Mouse (Mus musculus) T-cell, adult 2 months (primary cell): ENCODE measurements at regions not wholly inside any gene's neighbourhood (a gene's known extent, or its start where the extent isn't known, plus 50 kb on each side); places are given as distances from the start of the nearest gene placed in this dataset.

ENCODE experiments used
- DNase-seq: peaks from one replicate; pipeline ENCODE4 v3.0.0; 2022; ENCODE audit warnings: low spot score

DNA sequence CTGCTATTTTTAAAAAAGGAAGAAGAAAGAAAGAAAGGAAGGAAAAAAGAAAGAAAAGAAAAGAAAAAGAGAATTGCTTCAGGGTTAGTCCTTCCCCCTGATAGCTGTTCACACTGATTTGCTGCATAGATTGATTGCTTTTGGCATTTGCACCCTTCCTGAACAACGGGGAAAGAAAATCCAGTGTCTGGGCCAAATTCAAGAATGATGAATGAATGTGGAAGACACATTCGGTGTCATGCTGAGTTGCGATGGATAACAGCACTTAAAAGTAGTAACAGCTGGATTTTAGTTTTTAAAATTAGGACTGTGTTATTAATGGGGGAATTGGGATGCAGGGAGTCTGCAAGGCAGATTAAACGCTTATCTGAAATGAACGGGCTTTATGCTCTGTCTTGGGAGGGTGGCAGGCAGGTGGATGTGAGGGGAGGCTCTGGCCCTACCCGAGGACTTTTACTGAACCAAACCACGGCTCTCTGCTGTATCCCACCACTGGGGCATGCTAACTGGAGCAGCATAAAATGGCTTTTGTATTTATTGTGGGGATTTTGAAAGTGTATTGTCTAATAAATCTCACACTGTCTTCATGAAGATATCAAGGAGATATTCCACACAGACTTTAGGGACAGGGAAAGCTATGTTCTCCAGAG is 114.4 kb downstream of the Lca5 start:
- no peak for DNase-seq

DNA sequence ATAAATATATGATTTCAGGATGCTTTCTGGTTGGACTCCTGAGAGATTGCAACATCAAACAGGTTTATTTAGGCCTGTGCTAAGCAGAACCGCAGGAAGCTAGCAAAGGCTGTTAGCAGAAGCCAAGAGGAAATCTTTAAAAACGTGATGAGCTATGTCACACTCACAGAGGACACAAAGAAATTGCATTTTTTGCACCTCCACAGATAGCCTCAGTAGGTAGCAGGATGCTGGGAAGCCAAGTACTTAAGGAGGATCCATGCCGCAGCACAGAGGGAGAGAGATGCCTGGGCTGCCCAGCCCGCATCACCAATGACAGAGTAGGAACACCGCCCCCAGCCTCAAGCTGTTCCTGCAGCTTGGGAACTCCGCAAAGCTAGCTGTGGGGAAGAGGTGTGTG is 115.0 kb downstream of the Lca5 start:
- no peak for DNase-seq

DNA sequence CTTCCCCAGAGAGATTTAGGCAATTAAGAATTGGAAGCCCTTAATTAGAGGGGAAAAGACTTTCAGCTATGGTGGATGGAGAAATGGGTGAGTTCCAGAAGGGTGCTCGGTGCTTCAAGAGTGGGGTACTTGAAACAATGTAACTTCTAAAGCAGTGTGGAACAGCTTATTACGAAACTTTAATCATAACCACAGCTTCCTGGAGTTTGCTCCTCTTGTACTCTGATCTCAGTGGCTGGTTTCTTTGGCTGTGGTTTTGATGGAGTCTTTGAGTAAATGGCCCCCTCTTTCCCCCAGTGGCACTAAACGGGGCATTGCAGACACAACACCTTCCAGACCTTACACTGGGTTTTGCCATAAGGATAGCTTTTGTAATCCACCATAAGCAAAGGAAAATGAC is 116.6 kb downstream of the Lca5 start:
- peak; percentile 4 for DNase-seq

DNA sequence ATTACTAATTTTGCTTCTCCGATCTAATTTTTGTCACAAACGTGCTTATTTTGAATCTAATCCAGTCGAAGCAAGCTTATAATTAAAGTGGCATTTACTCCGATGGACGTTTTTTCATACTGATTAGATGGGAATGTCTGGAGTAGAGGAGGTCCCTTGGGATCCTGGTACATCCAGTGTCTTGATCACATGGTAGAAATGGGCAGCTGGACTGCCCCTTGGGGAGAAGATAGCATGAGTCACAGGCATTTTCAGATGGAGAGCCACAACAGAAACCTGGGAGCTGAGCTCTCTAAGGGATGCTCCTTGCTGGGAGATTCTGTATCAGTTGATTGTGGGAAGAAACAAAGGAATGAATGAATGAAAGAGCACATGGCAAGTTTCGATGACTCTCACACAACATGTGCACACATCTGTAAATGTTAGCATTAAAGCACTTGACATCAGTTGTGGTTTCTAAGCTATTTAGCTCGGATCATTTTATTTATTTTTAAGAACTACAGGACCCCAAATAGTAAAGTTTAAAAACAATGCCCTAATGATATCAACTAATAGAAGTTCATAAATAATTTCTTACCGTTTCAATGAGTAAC is 117.8 kb downstream of the Lca5 start:
- no peak for DNase-seq

- DNase-seq = no peak
Measured at GRCm38 (mm10) chr9:83321793-83322192, 119.1 kb downstream of the Lca5 start.

GRCm38 (mm10) chr9:83320834-83321233 is 120.1 kb downstream of the Lca5 start:
- DNase-seq = no peak

DNA sequence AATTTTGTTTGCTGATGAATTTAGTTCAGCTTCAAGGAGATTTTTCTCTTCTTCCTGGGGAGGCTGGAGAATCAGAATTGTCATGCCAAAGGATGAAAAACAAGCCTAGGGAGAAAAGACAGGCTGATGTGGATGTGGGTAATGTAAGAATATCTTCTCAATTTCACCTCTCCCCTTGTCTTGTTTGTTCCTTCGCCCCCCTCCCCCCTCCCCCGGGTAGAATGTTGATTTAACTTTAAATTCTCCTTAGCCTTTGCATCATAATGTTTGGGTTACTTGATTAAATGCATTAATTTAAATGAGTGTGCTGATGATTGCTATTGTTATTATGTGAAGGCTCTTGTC is 124.1 kb downstream of the Lca5 start:
- DNase-seq = no peak

GRCm38 (mm10) chr9:83315941-83316817 is 124.7 kb downstream of the Lca5 start:
- no peak for DNase-seq

DNA sequence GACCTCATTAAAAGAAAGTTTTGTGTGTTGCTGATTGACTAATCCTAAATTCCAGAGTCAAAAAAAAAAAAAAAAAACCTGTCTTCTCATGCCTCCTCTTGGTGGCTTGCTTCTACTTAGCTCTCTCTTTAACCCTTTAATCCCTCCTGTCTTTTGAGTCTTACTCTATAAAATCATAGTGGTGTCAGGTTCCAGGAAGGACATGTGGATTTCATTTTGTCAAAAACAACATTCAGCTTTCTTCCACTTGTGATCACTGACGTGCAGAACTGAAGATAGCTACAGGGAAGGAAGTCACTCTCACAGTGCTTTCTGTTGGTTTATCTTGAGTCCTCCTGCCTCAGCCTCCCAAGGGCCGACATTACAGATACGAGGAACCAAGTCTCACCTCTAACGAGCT is 132.2 kb downstream of the Lca5 start:
- no peak for DNase-seq

DNA sequence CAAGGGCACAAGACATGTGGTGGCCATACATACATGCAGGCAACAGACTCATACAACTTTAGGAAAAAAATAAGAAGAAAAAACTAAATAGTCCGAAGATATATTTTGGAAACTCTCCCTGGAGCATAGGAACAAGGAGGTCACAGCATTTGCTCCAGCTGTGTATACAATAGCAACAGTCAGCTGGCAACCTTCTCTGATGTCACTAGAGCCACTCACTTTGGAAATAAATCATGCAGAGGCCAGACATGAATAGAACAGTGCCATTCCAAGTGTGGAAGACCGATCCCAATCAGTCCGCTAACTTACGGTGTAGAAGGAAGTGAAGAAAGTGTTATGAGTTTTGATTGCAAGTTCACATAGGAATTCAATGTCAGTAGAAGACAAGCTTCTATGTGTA is 132.8 kb downstream of the Lca5 start:
- no peak for DNase-seq

DNA sequence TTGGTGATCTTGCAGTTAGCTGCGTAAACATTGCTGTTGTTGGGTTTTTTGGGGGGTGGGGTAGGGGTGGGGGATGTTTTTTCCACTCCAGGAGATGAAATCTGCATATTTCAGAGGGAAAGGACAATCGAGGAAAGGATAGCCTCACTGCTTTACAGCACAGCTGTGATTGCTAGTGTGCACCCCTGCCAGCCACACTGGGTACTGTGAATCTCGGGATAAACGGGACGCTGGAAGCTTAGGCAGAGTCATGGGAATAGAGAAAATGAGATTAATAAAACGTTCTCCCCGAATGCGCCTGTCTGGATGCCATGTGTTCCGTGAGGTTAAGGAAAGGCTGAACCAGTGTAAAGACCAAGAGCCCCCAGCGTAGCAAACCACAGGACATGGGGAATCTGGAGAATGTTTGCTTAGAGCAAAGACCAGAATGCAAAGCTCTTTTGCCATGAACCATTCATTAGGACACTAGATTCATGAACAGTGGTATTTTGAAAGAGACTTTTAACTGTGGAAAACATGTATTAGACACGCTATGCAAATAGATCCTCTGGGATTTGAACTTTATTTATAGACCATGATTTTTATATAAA is 133.5 kb downstream of the Lca5 start:
- no peak for DNase-seq

DNA sequence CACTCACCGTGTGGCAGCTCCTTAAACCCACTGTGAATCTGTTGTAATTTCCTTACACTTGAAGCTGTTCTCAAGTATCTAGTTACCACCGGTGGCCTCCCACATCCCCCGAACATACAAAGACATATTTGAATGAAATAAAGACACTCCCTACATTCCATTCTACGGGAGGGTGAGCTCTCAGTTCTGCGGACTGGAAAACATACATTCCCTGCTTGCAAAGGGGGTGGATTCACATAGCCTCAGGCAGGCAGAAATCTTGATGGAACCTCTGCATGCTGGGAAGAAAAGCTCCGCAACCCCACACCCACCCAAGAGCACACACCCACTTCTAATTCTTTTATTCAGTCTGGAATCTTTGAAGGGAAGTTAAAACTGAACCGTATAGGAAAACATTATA is 136.0 kb downstream of the Lca5 start:
- DNase-seq = no peak

DNA sequence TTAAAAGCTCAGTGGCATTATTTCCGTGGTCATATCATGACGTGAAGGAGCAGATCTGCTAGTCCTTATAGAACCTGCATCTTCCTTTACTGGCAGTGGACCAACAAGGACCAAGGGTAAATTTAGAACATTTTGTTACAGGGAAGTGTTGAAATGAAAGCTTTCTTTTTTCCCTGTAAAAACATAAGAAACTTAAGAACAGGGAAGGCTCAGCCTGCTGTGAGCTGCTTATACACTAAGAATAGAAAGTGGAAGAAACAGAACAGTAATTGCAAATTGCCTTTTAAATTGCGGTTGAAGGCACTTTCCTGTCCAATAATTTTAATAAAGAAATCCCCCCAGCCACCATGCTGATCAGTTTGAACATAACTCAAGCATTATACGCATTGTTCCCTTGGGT is 140.4 kb downstream of the Lca5 start:
- no peak for DNase-seq

GRCm38 (mm10) chr9:83300044-83300443 is 140.9 kb downstream of the Lca5 start:
- no peak for DNase-seq

DNA sequence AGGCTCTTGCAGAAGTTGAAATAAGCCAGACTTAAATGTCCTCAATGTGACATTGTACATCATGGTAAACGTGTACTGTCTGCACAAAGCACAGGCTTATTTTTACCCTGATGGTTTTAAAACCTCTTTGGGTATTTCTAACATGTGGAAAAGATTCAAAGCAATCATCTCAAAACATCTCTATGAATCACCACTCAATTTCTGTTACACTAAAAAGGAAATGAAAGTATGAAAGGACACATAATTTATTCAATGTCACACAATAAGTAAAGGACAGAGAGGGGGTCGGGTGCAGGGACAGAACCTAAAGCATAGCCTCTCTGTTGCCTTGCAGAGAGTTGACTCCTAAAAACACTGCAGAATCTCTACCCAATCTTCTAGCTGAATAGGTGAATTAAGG is 141.3 kb downstream of the Lca5 start:
- no peak for DNase-seq

DNA sequence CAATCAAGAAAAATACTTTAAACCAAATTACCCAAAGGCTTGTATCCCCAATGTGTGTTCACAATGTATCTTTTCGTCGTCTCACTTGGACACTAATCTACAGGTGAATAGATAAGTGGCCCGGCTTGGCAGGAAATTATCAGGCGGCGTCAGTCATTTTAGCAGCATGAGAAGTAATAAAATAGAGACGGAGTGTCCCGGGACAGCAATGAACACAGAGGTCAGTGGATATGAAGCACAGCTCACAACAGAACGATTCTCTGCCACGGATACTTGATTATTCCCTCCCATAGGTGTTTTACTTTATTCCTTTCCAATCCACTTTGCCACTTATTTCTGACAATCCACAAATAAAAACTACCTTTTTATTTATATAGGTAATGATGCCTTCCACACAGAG is 145.5 kb downstream of the Lca5 start:
- no peak for DNase-seq

DNA sequence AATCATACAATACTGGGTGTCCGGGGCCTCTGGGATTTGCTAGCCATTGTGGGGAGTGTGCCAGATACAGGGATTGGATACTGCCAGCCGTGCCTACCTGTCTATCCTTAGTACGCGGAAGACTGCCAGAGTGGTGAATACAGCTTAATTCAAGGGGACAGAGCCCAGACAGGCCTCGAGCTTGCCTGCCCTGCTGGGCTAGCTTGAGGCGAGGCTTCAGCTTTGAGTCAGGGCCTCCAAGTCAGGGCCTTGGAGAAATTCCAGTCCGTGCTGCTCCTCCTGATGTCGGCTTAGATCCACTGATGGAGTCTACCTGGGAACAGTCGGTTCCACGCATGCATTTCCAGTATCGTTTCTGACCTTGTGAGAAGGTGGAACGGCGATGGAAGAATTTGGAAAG is 146.5 kb downstream of the Lca5 start:
- DNase-seq = no peak

DNA sequence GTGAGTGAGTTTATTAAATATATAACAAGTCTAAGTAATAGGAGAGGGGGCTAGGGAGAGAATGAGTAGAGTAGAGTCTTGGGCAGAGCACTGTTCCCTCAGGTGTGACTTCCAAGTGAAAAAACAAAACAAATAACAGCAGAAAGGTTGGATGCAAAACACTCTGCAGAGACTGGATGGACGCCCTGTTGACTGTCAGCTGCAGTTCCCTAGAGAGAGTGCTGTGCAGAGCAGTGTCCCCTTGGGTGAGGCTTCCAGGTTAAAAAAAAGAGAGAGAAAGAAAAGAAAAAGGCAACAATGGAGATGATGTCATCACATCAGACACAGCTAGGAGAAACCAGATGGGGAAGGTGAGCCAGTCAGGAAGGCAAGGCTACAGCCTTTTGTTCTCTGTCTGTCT is 137.6 kb upstream of the Hmgn3 start:
- DNase-seq = no peak

- no peak for DNase-seq
Measured at GRCm38 (mm10) chr9:83283662-83284061, 137.2 kb upstream of the Hmgn3 start.

- no peak for DNase-seq
Measured at GRCm38 (mm10) chr9:83283249-83283648, 136.8 kb upstream of the Hmgn3 start.

- DNase-seq = peak; percentile 3
Measured at GRCm38 (mm10) chr9:83277791-83278190, 131.3 kb upstream of the Hmgn3 start.

DNA sequence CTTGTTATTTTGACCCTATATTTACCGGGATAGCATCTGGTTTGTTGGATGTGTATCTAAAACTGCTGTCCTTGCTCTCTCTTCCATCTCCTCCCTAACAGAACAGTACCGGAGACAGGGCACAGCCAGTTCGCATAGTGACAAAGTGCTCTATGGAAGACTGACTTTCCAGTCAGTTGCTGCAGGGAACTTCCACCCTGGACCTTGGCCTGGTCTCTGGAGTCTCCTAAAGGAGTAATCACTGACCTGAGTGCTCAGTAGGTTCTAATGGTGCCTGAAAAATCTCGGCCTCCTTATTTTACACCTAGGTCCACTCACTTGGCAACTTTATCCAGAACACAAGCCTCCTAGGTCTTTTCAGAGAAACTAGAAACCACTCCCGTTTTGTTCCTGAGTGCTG is 130.9 kb upstream of the Hmgn3 start:
- DNase-seq = no peak

- no peak for DNase-seq
Measured at GRCm38 (mm10) chr9:83276291-83276690, 129.8 kb upstream of the Hmgn3 start.
